Mouse (Mus musculus): ENCODE data around the gene Spag5. TPM values are rescaled to one million over a fixed set of nuclear protein-coding genes. Genes with fewer than 3 reads are reported as not detected.
"Not testable (repeated sequence)": the region's sequence is repeated elsewhere in the genome, so short reads cannot be mapped to it uniquely, and the experiment has no call there.

Gene Spag5
- polyA plus RNA-seq, 1 experiment from 2014 or later, result 48.3 TPM

GRCm38 (mm10) chr11:78276169-78276568 lies 25.2 kb upstream of the Spag5 start:
- not testable (repeated sequence) for H3K9ac ChIP-seq (ENCODE audit: low read depth, low read length); H3K27me3 ChIP-seq (ENCODE audit: control insufficient read depth, insufficient read depth, low read length); H3K4me1 ChIP-seq (replicated peaks; ENCODE audit: control insufficient read depth, insufficient read depth, low read length); H3K9me3 ChIP-seq (ENCODE audit: control insufficient read depth, low read length); H3K27ac ChIP-seq (ENCODE audit: low read depth, low read length); DNase-seq (ENCODE audit: low spot score); ATAC-seq (ENCODE audit: low FRiP score); H3K4me3 ChIP-seq (ENCODE audit: low read depth, low read length); H3K4me2 ChIP-seq (replicated peaks; ENCODE audit: low read depth, low read length)
- H3K36me3 ChIP-seq (ENCODE audit: control insufficient read depth, insufficient read depth, low read length), result peaks cover 28% of the 10 kb centered on the region; the same call in 1 of the 2 replicates
- WGBS, result 97% methylated on average over 4 of the region's 4 CpGs

DNA sequence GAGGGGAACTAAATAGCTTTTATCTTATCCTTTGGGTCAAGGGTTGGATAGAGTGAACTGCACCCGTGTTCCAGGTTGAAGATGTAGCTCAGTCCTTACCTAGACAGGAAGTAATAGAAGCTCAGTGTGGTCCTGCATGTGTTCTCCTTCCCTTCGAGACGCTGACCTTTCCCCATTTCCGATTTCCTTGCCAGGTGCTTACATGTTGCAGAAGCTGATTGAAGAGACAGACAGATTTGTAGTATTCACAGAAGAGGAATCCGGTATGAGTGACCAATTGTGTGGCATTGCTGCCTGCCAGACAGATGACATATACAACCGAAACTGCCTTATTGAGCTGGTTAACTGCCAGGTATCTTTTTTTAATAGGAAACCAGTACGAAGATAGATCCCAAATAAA lies 22.5 kb upstream of the Spag5 start:
- Histone ChIP-seq H3K4me3 (ENCODE audit: low read depth, low read length) (no peak overlapping the region), H3K36me3 (ENCODE audit: control insufficient read depth, insufficient read depth, low read length) (0 out of 2 replicates have a peak, but pooled peaks cover 13% of the 10 kb centered on the region), H3K9me3 (ENCODE audit: control insufficient read depth, low read length) (no peaks in the 10 kb centered on the region), H3K27me3 (ENCODE audit: control insufficient read depth, insufficient read depth, low read length) (no peaks in the 10 kb centered on the region), H3K4me1 (replicated peaks; ENCODE audit: control insufficient read depth, insufficient read depth, low read length) (no peaks in the 10 kb centered on the region), H3K27ac (ENCODE audit: low read depth, low read length) (no peak overlapping the region), H3K9ac (ENCODE audit: low read depth, low read length) (no peak overlapping the region), H3K4me2 (replicated peaks; ENCODE audit: low read depth, low read length) (no peak overlapping the region)
- 89% methylated on average over 7 of the region's 7 CpGs for WGBS
- DNase-seq (ENCODE audit: low spot score) (no peak), ATAC-seq (ENCODE audit: low FRiP score) (no peak)

DNA sequence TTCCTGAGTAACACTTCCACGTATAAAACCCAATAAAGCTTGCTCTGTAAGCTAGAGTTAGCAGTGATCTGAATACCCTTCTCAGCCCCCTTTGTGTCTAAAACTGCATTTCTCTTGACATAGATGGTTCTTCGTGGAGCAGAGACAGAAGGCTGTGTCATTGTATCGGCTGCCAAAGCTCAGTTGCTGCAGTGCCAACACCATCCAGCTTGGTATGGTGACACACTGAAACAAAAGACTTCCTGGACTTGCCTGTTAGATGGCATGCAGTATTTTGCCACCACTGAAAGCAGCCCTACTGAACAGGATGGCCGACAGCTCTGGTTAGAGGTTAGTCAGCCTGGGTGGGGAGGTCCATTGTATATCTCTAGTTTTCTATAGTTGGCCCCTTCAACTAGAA lies 21.7 kb upstream of the Spag5 start:
- H3K4me1 ChIP-seq (replicated peaks; ENCODE audit: control insufficient read depth, insufficient read depth, low read length), result no peaks in the 10 kb centered on the region
- 92% methylated on average over 4 of the region's 4 CpGs for WGBS
- H3K27ac ChIP-seq (ENCODE audit: low read depth, low read length), result no peak overlapping the region
- H3K36me3 ChIP-seq (ENCODE audit: control insufficient read depth, insufficient read depth, low read length), result 0 out of 2 replicates have a peak, but pooled peaks cover 13% of the 10 kb centered on the region
- no peak overlapping the region for H3K4me2 ChIP-seq (replicated peaks; ENCODE audit: low read depth, low read length)
- no peak overlapping the region for H3K4me3 ChIP-seq (ENCODE audit: low read depth, low read length)
- no peak overlapping the region for H3K9ac ChIP-seq (ENCODE audit: low read depth, low read length)
- DNase-seq (ENCODE audit: low spot score) (no peak), ATAC-seq (ENCODE audit: low FRiP score) (no peak)
- no peaks in the 10 kb centered on the region for H3K9me3 ChIP-seq (ENCODE audit: control insufficient read depth, low read length)
- H3K27me3 ChIP-seq (ENCODE audit: control insufficient read depth, insufficient read depth, low read length), result no peaks in the 10 kb centered on the region

- 88% methylated on average over 7 of the region's 7 CpGs for WGBS
Observed at GRCm38 (mm10) chr11:78289146-78289763, 12.1 kb upstream of the Spag5 start.

GRCm38 (mm10) chr11:78290654-78291053 lies 10.7 kb upstream of the Spag5 start, which contains the start of gene BC030499:
Gene BC030499, plus strand, starts transcription at chr11:78290841.
- Histone ChIP-seq H3K4me1 (replicated peaks; ENCODE audit: control insufficient read depth, insufficient read depth, low read length) (no peaks in the 10 kb centered on the region), H3K4me2 (replicated peaks; ENCODE audit: low read depth, low read length) (no peak within 1 kb of the TSS), H3K36me3 (ENCODE audit: control insufficient read depth, insufficient read depth, low read length) (peaks cover 20% of the 10 kb centered on the region; the same call in 1 of the 2 replicates), H3K9me3 (ENCODE audit: control insufficient read depth, low read length) (no peaks in the 10 kb centered on the region), H3K27me3 (ENCODE audit: control insufficient read depth, insufficient read depth, low read length) (no peaks in the 10 kb centered on the region), H3K4me3 (ENCODE audit: low read depth, low read length) (no peak within 1 kb of the TSS), H3K27ac (ENCODE audit: low read depth, low read length) (no peak within 1 kb of the TSS), H3K9ac (ENCODE audit: low read depth, low read length) (no peak within 1 kb of the TSS)
- 95% methylated on average over 4 of the region's 4 CpGs for WGBS
- no peak for ATAC-seq (ENCODE audit: low FRiP score)
- DNase-seq (ENCODE audit: low spot score), result no peak

More at GRCm38 (mm10) chr11:78289146-78289763, 12.1 kb upstream of the Spag5 start:
- Histone ChIP-seq H3K36me3 (ENCODE audit: control insufficient read depth, insufficient read depth, low read length) (peaks cover 26% of the 10 kb centered on the region), H3K27ac (ENCODE audit: low read depth, low read length) (no peak overlapping the region), H3K9ac (ENCODE audit: low read depth, low read length) (no peak overlapping the region), H3K27me3 (ENCODE audit: control insufficient read depth, insufficient read depth, low read length) (no peaks in the 10 kb centered on the region), H3K4me1 (replicated peaks; ENCODE audit: control insufficient read depth, insufficient read depth, low read length) (no peaks in the 10 kb centered on the region), H3K4me3 (ENCODE audit: low read depth, low read length) (no peak overlapping the region), H3K4me2 (replicated peaks; ENCODE audit: low read depth, low read length) (no peak overlapping the region), H3K9me3 (ENCODE audit: control insufficient read depth, low read length) (no peaks in the 10 kb centered on the region)
- no peak for DNase-seq (ENCODE audit: low spot score)
- ATAC-seq (ENCODE audit: low FRiP score), result no peak

- H3K9me3 ChIP-seq (ENCODE audit: control insufficient read depth, low read length), result no peaks in the 10 kb centered on the region
- no peak for DNase-seq (ENCODE audit: low spot score)
- no peaks in the 10 kb centered on the region for H3K27me3 ChIP-seq (ENCODE audit: control insufficient read depth, insufficient read depth, low read length)
- 97% methylated on average over 6 of the region's 6 CpGs for WGBS
- H3K4me1 ChIP-seq (replicated peaks; ENCODE audit: control insufficient read depth, insufficient read depth, low read length), result no peaks in the 10 kb centered on the region
- H3K36me3 ChIP-seq (ENCODE audit: control insufficient read depth, insufficient read depth, low read length), result peaks cover 4% of the 10 kb centered on the region; the same call in 1 of the 2 replicates
- H3K9ac ChIP-seq (ENCODE audit: low read depth, low read length), result no peak overlapping the region
- no peak overlapping the region for H3K4me2 ChIP-seq (replicated peaks; ENCODE audit: low read depth, low read length)
- H3K4me3 ChIP-seq (ENCODE audit: low read depth, low read length), result no peak overlapping the region
- no peak for ATAC-seq (ENCODE audit: low FRiP score)
- no peak overlapping the region for H3K27ac ChIP-seq (ENCODE audit: low read depth, low read length)
Observed at GRCm38 (mm10) chr11:78294585-78294984, 6.7 kb upstream of the Spag5 start.

DNA sequence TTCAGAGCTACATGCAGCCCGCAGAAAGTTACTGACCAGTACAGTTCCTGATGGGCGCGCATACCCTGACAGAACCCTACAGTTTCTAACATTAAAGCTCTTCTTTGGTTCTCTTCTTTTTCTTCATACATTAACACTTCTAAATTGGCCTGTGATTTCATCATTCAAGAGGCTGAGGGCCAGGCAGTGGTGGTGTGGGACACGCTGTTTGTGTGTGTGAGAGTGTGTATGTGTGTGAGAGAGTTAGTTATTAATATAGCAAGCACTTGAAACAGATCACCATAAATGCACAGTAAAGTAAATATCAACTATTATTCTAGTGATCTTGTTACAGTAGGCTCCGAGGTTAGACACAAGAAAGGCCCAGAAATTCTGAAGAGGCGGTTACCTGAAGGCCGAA lies 412 bp upstream of the Spag5 start:
- Histone ChIP-seq H3K36me3 (ENCODE audit: control insufficient read depth, insufficient read depth, low read length) (peaks cover 9% of the 10 kb centered on the region), H3K4me2 (replicated peaks; ENCODE audit: low read depth, low read length) (peak overlapping the region; percentile 75), H3K9me3 (ENCODE audit: control insufficient read depth, low read length) (no peaks in the 10 kb centered on the region), H3K9ac (ENCODE audit: low read depth, low read length) (0 out of 2 replicates have a peak overlapping the region, but pooled peaks have one; percentile 75), H3K27ac (ENCODE audit: low read depth, low read length) (no peak overlapping the region), H3K4me1 (replicated peaks; ENCODE audit: control insufficient read depth, insufficient read depth, low read length) (no peaks in the 10 kb centered on the region), H3K4me3 (ENCODE audit: low read depth, low read length) (peak overlapping the region; percentile 79), H3K27me3 (ENCODE audit: control insufficient read depth, insufficient read depth, low read length) (no peaks in the 10 kb centered on the region)
- ATAC-seq (ENCODE audit: low FRiP score) (0 out of 2 replicates have a peak, but pooled peaks have one; percentile 7), DNase-seq (ENCODE audit: low spot score) (no peak)
- WGBS, result 72% methylated on average over 7 of the region's 7 CpGs

DNA sequence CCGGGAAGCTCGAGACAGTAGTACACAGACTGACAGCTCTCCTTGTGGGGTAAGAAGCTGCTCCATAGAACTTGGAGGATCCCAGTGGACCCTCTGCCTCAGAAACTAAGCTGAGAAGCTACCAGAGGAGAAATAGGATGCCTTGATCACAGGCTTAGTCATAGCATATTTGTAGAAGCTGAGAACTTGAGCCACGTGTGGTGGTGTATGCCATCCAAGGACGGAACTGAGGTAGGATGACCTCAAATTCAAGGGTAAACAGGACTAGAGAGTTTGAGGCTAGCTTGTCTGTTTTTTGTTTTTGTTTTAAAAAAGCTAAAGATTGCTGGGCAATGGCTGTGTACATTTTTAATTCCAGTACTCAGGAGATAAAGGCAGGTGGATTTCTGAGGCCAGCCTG lies 3.9 kb downstream of the Spag5 start:
- Histone ChIP-seq H3K36me3 (ENCODE audit: control insufficient read depth, insufficient read depth, low read length) (peaks cover 9% of the 10 kb centered on the region), H3K4me2 (replicated peaks; ENCODE audit: low read depth, low read length) (no peak overlapping the region)

DNA sequence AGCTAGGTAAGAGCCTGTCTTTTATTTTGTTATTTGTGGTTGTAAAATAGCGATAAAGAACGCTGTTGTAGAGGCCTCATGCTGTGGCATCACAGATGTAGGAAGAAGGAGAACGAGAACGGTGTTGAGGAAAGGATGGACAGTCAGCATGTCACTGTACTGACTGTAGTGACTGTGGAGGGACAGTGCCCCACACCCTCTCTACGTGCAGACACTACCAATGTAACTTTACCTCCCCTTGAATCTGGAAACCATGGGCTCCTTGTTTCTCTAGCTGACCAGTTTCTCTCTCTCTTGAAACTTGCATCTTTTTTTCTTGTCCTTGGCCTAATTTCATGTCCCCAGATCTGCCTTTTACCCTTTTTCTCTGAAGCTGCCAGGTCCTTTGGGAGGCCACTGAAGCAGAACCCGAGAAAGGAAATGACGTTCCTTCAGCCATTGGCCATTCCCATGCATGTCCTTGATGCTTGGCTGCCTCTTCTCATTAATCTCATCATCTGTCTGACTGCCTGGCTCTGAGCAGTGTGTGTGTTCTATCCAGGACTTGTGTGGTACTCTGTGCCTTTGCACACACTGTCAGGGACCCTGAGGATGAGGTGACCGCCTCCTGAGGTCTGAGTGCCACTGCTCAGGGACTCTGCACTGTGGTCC lies 9.7 kb downstream of the Spag5 start:
- DNase-seq (ENCODE audit: low spot score) (no peak), ATAC-seq (ENCODE audit: low FRiP score) (no peak)
- Histone ChIP-seq H3K9me3 (ENCODE audit: control insufficient read depth, low read length) (no peaks in the 10 kb centered on the region), H3K36me3 (ENCODE audit: control insufficient read depth, insufficient read depth, low read length) (peaks cover 10% of the 10 kb centered on the region; the same call in 1 of the 2 replicates), H3K27ac (ENCODE audit: low read depth, low read length) (no peak overlapping the region), H3K9ac (ENCODE audit: low read depth, low read length) (no peak overlapping the region), H3K4me3 (ENCODE audit: low read depth, low read length) (no peak overlapping the region), H3K4me2 (replicated peaks; ENCODE audit: low read depth, low read length) (no peak overlapping the region), H3K27me3 (ENCODE audit: control insufficient read depth, insufficient read depth, low read length) (no peaks in the 10 kb centered on the region), H3K4me1 (replicated peaks; ENCODE audit: control insufficient read depth, insufficient read depth, low read length) (no peaks in the 10 kb centered on the region)
- WGBS, result 80% methylated on average over 8 of the region's 8 CpGs

More for the DNA sequence above, 3.9 kb downstream of the Spag5 start:
- no peak overlapping the region for H3K27ac ChIP-seq (ENCODE audit: low read depth, low read length)
- no peaks in the 10 kb centered on the region for H3K9me3 ChIP-seq (ENCODE audit: control insufficient read depth, low read length)
- H3K4me1 ChIP-seq (replicated peaks; ENCODE audit: control insufficient read depth, insufficient read depth, low read length), result no peaks in the 10 kb centered on the region
- WGBS, result 93% methylated on average over 4 of the region's 4 CpGs
- no peak overlapping the region for H3K4me3 ChIP-seq (ENCODE audit: low read depth, low read length)
- no peak for DNase-seq (ENCODE audit: low spot score)
- H3K27me3 ChIP-seq (ENCODE audit: control insufficient read depth, insufficient read depth, low read length), result no peaks in the 10 kb centered on the region
- no peak for ATAC-seq (ENCODE audit: low FRiP score)
- no peak overlapping the region for H3K9ac ChIP-seq (ENCODE audit: low read depth, low read length)
